Mouse (Mus musculus): Measurements from ENCODE around the gene Plxdc2. TPM values are rescaled to one million over a fixed set of nuclear protein-coding genes. Genes with fewer than 3 reads are reported as not detected.

Gene Plxdc2
- total RNA-seq (2015) = 0.39 and 1.0 TPM in 2 replicates
- 0.73 TPM in 2 replicates for total RNA-seq (2017)

DNA sequence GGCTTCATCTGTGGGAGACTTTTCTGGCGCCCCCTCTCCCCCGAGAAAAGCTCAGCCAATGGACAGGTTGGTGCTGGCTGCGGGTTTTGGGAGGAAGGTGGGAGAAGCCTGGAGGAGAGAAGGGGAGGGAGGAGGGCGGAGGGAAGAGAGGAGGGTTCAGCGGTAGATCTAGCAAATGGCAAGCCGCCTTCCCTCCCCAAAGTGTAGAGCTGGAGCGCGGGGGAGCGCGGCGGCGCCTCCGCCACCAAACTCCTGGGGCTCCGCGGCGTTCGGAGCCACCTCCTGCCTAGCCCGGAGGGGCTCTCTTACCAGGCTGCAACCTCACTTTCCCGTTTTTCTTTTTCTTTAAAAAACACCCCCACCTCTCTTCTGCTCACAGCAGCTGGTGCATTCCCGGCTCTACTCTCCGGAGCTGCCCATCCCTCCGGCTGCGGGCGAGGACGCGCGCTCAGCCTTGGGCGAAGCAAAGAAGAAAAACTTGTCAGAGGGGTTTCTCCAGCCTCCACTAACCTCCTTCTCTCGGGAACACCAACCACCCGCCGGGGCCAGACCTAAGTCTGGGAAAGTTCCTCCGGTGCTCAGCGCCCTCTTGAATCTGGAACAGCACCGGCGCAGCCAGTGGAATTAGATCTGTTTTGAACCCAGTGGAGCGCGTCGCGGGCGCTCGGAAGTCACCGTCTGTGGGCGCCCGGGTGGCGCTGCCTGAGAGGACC is at the start of gene Plxdc2:
Plxdc2 (plus strand) TSS at position 199 of the 713 bp plus-strand sequence.
- ATAC-seq (ENCODE audit: poor library complexity, severe bottlenecking) = peak; percentile 28; the same call in 1 of the 2 replicates

DNA sequence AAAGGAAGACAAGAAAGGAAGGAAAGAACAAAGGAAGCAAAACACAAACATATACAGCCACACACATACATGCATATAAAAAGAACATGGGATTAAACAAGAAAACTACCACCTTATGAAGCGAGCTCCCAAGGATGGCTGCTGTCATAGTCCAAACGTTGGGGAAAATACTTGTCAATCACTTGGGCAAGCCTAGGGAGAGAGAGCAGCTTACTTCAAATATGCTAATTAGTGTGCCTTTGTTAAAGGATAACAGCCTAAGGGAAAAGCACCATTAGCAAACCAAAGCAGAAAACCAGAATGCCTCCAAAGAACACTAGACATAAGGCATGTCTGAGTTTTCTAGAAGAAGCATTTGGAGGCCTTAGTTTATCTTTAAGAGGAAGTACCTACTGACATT is 45.7 kb upstream of the Plxdc2 start:
- ATAC-seq (ENCODE audit: poor library complexity, severe bottlenecking) = no peak

DNA sequence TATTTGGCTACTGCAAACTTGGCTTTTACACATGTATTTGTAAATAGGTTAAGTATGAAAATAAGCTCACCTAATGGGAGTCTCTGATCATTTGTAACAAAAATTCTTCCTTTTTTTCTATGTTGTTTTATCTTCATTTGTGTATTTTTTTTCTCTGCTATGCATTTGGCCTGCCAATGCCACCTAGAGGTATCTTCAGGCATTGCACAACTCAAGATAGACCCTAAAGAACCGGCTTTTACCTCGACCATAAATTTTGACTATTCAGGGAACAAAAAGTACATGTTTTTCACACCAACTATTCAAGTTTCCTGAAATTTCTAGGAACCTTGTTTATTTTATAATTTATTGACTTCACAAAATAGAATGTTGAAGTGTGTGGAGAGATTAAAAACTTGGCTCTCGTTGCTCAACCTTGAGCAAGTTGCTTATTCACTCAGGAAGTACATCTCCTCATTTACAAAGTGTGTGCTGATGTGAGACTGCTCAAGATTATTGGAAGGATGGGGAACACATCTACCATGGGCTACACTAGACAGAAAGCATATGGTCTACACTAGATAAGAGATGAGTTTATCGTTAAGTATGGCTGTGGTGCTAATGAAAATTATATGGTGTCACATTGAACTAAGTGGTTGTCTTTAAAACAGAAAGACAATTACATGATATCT is 43.6 kb upstream of the Plxdc2 start:
- peak; percentile 52 for ATAC-seq (ENCODE audit: poor library complexity, severe bottlenecking)

DNA sequence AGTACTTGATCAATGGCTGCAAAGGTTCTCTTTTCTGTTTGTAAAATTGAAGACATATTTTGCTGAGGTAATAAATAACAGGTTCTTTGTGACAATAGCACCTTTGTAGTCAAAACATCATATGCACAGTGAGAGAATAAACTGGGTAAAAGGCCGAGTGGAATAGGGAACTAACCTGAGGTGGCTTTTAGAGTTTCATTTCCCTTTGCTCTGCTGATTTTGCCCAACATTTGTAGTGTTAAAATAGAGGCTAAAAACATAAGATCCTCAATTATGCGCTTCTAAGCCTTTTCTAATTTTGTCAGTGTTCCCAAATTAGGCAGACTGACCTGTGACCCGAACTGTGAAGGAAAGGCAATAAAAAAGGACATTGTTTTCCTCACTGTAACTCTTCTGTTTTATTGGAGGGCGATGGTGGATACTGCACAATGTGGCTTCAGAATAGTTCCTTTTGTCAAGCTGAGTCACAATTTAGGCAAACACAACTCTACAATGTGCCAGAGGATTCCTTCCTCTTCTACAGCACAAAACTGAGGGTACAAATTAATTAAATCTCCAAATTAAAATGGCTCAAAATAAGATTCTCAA is 20.8 kb upstream of the Plxdc2 start:
- peak; percentile 77 for ATAC-seq (ENCODE audit: poor library complexity, severe bottlenecking)

DNA sequence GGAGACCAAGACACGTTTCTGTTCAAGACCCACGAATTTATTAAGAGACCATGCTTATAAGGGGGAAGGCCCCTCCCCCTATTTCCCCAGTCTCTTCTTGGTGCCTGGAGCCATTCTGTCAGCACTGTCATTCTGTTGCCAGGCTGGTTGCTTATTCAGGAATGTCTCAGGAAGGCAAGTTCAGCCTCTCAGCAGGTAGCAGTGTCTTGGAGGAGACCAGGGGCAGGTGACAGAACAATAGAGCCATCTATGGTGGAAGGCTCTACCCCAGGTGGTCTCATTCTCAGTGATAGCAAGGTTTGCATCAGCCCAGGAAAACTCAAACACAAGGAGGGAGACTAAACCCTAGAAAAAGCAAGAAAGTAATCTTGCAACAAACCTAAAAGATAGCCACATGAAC is 11.5 kb upstream of the Plxdc2 start:
- ATAC-seq (ENCODE audit: poor library complexity, severe bottlenecking) = no peak

DNA sequence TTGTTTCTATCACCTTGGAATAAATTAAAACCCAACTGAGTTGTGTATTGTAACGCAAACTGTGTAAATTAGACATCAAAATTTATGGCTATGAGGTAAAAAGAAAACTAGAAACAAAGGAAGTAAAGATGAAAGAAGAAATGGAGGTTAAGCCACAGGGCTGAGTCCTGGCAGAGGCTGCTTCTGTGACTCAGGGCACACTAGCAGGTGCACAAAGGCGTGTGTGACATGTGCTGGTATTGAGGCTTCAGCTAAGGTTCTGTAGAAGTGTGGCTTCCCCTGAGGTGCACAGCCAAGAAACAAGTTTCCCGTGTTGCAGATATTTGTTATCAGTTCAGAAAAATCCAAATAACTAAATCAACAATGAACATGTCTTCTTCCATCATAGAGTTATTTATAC is 5.0 kb upstream of the Plxdc2 start:
- ATAC-seq (ENCODE audit: poor library complexity, severe bottlenecking) = peak; percentile 45; the same call in 1 of the 2 replicates

DNA sequence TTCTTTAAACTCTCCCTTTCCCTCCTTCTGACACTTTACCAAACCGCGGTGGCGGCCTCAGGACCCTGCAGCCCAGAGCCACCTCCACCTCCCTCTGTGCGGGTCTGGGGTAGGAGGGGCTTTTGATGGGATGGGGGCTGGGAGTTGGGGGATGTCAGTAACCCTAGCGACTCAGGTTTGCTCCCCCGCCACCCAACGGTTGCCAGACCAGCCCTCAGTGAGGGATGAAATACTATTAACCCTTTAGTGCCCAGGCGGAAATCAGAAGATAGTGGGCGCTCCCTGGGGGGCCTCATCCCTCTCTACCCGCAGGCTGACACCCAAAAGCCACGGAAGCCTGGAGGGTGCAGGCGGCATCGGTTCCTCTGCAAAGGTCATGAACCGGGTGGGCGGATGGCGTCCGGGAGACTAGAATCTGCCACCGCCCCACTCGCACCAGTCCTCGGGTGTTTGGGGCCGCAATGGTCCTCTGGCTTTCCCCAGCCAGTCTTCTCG is 446 bp upstream of the Plxdc2 start:
- ATAC-seq (ENCODE audit: poor library complexity, severe bottlenecking) = peak; percentile 51

DNA sequence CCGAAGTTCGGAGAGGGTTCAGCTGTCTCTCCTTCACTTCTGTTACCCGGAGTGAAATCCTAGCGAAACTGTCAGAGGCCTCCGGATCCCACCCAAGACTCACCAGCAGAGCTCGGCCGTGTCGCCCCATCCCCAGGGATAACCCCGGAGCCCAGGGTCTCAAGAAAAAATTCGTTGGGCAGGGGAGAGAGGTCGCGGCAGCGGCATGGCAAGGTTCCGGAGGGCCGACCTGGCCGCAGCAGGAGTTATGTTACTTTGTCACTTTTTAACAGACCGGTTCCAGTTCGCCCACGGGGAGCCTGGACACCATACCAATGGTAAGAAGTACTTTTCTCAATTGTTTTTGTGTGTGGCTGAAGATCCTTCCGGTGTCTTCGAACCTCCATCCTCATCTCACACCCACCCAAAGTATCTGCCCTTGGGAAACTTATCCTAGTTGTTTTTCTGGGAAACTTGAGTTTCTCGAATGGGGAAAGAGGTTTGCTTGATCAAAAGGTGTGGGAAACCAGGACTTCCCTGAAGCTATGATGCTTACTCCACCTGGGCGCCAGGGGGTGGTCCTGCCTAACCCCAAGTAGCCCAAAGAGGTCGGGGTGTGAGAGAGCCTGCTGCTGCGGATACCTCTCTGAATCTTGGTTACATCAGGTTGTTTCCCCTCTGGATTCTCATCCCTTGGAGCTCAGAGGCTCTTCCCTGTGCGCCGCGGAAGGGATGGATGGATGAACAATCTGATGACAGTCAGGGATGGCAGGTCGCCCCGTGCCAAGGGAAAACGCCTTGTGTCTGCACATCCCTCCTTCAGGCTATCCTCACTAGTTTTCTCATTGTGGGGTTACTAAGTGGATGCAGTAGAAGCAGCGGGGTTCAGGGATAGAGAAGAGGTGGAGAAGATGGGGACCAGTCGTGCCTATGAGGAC is 1.1 kb downstream of the Plxdc2 start:
- ATAC-seq (ENCODE audit: poor library complexity, severe bottlenecking) = no peak

DNA sequence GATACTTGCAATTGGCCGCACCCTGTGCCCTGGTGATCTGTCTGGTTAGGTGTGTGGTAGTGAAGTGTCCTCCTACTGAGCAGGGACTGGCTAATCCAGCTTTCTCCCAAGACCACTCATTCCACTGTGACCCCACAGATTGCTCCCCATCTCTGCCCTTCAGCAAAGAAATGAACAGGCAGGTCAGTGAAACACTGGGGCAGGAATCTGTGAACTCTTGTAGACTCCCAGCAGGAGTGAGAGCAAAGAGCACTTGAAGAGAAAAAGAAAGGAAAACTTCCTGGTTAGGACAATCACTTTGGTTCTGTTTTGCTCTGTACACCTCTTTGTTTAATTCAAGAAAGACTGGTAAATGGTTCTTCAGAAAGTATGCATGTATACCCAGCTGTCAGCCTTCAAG is 1.8 kb downstream of the Plxdc2 start:
- no peak for ATAC-seq (ENCODE audit: poor library complexity, severe bottlenecking)

DNA sequence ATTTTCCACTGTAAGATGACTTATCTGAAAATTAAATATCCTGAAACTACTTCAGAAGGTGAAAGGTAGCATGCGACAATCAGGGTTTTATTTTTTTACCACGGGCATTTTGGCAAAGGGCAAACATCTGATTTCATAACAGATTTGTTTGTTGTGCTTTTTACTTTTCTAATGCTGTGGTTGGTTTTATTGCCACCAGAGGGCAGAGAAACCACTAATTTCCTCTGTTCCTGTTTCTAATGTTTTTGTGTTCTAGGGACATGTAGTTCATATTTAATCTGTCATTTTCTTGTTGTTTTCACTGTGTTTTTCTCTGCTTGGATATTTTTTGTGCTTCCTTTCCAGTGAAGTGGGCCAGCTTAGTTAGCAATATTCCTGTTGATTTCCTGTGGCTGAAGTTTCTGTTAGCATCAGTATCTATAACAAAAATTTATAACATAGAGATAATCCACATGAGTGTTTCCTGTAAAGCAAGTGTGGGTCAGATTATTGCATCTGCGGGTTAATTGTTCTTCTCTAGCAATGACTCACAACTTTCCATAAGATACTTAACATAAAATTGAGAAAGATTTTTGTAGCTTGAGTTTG is 3.3 kb downstream of the Plxdc2 start:
- ATAC-seq (ENCODE audit: poor library complexity, severe bottlenecking) = peak; percentile 37; the same call in 1 of the 2 replicates

DNA sequence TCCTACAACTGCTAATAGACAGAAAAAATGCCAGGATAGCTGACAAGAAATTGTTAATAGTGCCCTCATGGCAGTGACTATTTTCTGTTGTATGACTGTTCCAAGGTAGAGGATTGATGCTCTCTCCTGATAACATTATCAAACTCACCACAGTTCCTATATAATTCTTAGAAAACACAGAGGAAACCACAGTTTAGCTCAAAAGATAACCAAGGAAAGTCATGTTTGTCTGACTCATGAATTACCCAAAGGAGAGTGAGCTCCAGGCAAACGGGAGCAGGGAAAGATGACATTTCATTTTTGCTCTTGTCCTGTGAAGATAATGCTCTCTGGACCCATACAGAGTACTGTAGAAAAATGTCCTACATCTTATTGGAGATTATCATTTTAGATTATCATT is 8.6 kb downstream of the Plxdc2 start:
- no peak for ATAC-seq (ENCODE audit: poor library complexity, severe bottlenecking)

DNA sequence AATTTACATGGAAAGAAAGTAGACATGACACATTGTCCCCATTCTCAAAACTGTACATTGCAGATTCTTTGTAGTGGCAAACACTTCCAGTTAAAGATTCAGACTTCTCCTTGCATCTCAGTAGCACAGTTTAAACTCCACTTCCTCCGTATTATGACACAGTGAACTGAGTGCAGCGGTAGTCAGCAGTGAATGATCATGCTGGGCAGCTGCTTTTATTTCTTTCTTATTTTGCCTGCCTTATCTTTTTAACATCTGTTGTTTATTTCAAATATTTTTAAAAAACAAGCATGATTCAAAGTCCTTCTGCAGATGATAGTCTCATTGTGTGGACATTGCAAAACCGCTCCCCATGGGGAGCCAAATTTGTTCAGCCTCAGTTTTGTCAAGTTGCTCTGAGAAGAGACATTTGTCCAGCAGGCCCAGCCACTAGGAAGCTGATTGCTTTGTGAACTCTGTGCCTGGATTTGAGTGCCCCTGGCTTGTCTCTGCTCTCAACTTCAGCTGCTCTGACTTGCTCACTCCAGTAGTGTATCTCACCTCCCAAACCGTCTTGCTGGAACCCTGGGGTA is 9.8 kb downstream of the Plxdc2 start:
- ATAC-seq (ENCODE audit: poor library complexity, severe bottlenecking) = no peak

DNA sequence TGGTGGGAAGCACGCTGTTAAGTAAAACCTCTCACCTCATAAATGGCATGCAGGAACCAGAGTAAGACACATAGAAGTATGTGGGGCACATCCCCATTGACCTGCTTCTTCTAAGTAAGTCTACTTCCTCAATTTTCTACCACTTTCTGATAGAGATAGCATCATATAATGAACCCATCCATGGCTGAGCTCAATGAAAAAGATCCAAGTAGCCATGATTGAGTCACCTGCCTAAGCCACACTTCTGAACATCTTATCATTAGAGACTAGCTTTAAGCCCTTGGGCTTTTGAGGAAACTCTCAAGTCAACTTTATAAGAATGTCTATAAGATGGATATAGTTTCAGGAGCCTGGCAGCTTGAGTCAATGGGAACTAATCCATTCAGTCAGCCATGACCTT is 14.3 kb downstream of the Plxdc2 start:
- ATAC-seq (ENCODE audit: poor library complexity, severe bottlenecking) = no peak

DNA sequence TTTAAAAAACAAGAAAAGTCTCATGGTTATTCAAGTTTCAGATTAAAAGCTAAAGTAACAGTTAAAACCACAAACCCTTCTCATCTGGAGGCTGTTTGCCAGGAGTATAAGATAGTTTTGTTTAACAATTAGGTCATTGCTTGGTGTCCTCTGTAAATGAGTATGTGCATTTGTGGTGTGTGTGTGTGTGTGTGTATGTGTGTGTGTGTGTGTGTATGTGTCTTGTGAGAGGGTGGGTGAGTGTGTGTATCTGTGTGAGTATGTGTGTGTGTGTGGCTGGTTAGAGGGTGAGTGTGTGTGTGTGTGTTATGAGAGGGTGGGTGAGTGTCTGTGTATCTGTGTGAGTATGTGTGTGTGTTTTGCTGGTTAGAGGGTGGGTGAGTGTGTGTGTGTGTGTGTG is 18.2 kb downstream of the Plxdc2 start:
- no peak for ATAC-seq (ENCODE audit: poor library complexity, severe bottlenecking)

DNA sequence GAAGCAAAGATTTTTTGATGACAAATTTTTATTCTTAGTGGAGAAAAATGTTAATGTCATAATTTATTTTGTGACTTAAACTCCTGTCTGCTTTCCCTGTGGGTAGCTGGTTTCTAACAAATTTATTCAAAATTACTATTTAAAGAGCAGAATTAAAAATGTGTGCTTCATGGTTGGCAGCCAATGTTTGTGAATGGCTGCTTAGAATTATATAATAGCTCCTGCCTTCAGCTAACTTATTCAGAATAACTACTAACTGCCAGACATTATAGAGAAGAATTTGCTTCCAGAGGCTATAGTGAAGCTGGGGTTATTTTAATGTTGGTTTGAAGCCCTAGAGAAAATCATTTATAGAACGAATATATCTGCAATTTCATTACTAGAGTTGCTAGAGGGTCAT is 30.1 kb downstream of the Plxdc2 start:
- no peak for ATAC-seq (ENCODE audit: poor library complexity, severe bottlenecking)

DNA sequence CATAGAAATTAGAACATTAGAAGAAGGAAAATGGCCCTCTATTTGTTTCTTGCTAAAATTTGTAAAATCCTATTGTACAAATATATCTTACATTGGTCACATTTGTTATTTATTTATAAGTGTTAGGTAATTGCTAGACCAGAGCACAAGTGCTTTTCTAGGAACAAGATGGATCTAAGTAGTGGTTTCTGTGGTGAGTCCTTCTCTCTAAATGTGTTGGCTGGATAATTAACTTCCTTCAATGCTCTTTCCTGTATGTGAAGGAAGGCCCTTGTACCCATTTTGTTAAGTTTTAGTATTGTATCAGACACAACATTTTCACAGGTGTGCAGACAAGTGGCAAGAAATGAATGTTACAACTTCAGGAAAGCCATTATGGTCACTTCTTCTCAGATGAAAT is 30.6 kb downstream of the Plxdc2 start:
- ATAC-seq (ENCODE audit: poor library complexity, severe bottlenecking) = no peak

DNA sequence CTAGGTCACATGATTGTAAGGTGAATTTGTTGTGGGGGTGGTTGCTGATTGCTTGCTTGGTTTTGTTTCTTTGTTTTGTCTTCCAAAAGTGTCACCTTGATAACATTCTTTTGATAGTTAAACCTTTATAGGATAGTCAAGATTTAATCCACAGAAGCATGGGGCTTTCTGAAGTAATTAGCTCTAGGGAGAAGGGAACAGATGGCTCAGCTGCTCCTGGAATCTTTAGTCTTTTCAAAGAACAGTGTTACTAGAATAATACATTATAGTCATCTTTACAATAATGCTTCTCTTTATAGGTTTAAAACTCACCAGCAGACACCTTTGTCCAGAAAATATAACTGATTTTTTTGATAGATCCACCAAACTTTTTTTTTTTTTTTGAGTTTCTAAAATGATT is 31.7 kb downstream of the Plxdc2 start:
- no peak for ATAC-seq (ENCODE audit: poor library complexity, severe bottlenecking)

DNA sequence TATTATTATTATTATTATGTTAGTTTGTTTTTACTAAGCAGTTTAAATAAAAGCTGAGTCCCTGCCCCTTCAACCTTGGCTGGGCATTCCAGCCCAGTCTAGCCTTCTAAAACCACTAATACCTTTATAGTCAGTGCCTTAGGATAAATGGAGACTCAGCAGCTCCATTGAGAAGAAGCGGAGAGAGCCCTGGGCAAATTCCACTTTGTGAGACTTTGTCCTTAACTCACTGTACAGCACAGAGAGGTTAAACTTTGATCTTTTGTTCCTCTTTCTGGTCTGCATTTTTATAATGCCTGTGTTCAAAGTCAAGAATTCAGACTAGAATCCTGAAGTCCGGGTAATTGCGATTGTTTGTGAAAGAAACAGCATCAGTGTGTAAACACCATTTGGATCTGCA is 41.4 kb downstream of the Plxdc2 start:
- no peak for ATAC-seq (ENCODE audit: poor library complexity, severe bottlenecking)

DNA sequence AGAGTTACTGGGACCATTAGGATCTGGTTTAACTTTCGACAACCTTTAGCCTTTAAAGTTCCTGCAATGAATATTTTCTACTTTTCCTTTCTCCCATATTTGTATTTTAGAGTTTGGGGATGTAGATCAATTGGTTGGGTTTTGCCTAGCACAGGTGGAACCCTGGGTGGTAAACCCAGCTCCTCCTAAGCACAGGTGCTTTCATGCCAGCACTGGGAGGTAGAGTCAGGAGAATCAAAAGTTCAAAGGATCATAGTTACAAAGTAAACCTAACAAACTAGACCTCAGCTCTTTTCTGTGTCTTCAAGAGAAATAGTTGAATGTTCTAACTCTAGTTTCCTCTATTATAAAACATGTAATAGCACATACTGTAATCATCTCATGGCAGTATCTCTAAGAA is 41.9 kb downstream of the Plxdc2 start:
- ATAC-seq (ENCODE audit: poor library complexity, severe bottlenecking) = no peak

DNA sequence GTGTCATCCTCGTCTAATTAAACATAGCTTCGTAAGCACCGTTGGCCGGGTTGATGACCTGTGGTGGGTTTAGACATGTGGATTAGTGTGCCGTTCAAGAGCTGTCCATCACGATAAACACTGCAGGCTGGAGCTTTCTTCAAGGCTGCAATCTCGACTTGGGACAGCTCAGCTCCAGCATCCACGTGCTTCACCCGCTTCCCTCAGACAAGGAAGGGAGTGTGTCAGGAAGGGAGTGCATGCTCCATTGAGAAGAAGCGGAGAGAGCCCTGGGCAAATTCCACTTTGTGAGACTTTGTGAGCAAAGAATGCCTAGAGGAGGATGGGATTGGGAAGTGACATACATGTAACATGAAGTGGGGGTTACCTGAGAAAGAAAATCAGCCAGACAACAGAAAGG is 42.8 kb downstream of the Plxdc2 start:
- no peak for ATAC-seq (ENCODE audit: poor library complexity, severe bottlenecking)
